Mouse (Mus musculus): ENCODE data around the gene Rcl1. TPM values are rescaled to one million over a fixed set of nuclear protein-coding genes. Genes with fewer than 3 reads are reported as not detected.

Gene Rcl1
- polyA plus RNA-seq, 1 experiment from 2014 or later = 26.0 TPM

GRCm38 (mm10) chr19:29113746-29114649 lies 12.8 kb downstream of the Rcl1 start:
- Histone ChIP-seq H3K9ac (ENCODE audit: low read length) (no peak overlapping the region), H3K27ac (replicated peaks) (no peak overlapping the region), H3K4me2 (replicated peaks; ENCODE audit: low read depth) (no peak overlapping the region), H3K4me1 (replicated peaks; ENCODE audit: control insufficient read depth, insufficient read depth) (no peaks in the 10 kb centered on the region), H3K27me3 (ENCODE audit: control insufficient read depth, insufficient read depth, low read length) (no peaks in the 10 kb centered on the region), H3K9me3 (ENCODE audit: control insufficient read depth, low read length) (no peaks in the 10 kb centered on the region), H3K36me3 (ENCODE audit: control insufficient read depth, insufficient read depth, low read length) (peaks cover 4% of the 10 kb centered on the region; the same call in 1 of the 2 replicates), H3K4me3 (ENCODE audit: low read depth, low read length) (no peak overlapping the region)
- 88% methylated on average over 10 of the region's 10 CpGs for whole genome bisulfite sequencing
- DNase-seq (ENCODE audit: low spot score) (no peak), ATAC-seq (ENCODE audit: low FRiP score, low TSS enrichment) (no peak)
- TF ChIP-seq CTCF (IDR thresholded peaks at IDR 0.05; ENCODE audit: low read depth) = no peak
- no peak for TF ChIP-seq EP300 (optimal IDR thresholded peaks at IDR 0.05)

- ATAC-seq (ENCODE audit: low FRiP score, low TSS enrichment) (no peak), DNase-seq (ENCODE audit: low spot score) (no peak)
- Histone ChIP-seq H3K27me3 (ENCODE audit: control insufficient read depth, insufficient read depth, low read length) (no peaks in the 10 kb centered on the region), H3K9me3 (ENCODE audit: control insufficient read depth, low read length) (no peaks in the 10 kb centered on the region), H3K27ac (replicated peaks) (no peak overlapping the region), H3K4me2 (replicated peaks; ENCODE audit: low read depth) (no peak overlapping the region), H3K4me3 (ENCODE audit: low read depth, low read length) (no peak overlapping the region), H3K36me3 (ENCODE audit: control insufficient read depth, insufficient read depth, low read length) (peaks cover 4% of the 10 kb centered on the region; the same call in 1 of the 2 replicates), H3K9ac (ENCODE audit: low read length) (no peak overlapping the region), H3K4me1 (replicated peaks; ENCODE audit: control insufficient read depth, insufficient read depth) (no peaks in the 10 kb centered on the region)
- TF ChIP-seq CTCF (IDR thresholded peaks at IDR 0.05; ENCODE audit: low read depth) (no peak), EP300 (optimal IDR thresholded peaks at IDR 0.05) (no peak)
- WGBS = 94% methylated on average over 6 of the region's 6 CpGs
These were observed 15.6 kb downstream of the Rcl1 start for GRCm38 (mm10) chr19:29116796-29117195.

GRCm38 (mm10) chr19:29118196-29118595 lies 17.0 kb downstream of the Rcl1 start:
- WGBS = 74% methylated on average over 13 of the region's 13 CpGs

GRCm38 (mm10) chr19:29120311-29120710 lies 19.1 kb downstream of the Rcl1 start:
- no peak overlapping the region for H3K4me2 ChIP-seq (replicated peaks; ENCODE audit: low read depth)
- whole genome bisulfite sequencing = 91% methylated on average over 6 of the region's 6 CpGs
- DNase-seq (ENCODE audit: low spot score) (no peak), ATAC-seq (ENCODE audit: low FRiP score, low TSS enrichment) (no peak)
- no peak overlapping the region for H3K27ac ChIP-seq (replicated peaks)
- H3K9me3 ChIP-seq (ENCODE audit: control insufficient read depth, low read length) = no peaks in the 10 kb centered on the region
- peaks cover 4% of the 10 kb centered on the region; the same call in 1 of the 2 replicates for H3K36me3 ChIP-seq (ENCODE audit: control insufficient read depth, insufficient read depth, low read length)
- no peak for TF ChIP-seq EP300 (optimal IDR thresholded peaks at IDR 0.05)
- TF ChIP-seq CTCF (IDR thresholded peaks at IDR 0.05; ENCODE audit: low read depth) = no peak
- no peaks in the 10 kb centered on the region for H3K27me3 ChIP-seq (ENCODE audit: control insufficient read depth, insufficient read depth, low read length)
- no peak overlapping the region for H3K4me3 ChIP-seq (ENCODE audit: low read depth, low read length)
- H3K9ac ChIP-seq (ENCODE audit: low read length) = no peak overlapping the region
- H3K4me1 ChIP-seq (replicated peaks; ENCODE audit: control insufficient read depth, insufficient read depth) = no peaks in the 10 kb centered on the region

More at GRCm38 (mm10) chr19:29118196-29118595, 17.0 kb downstream of the Rcl1 start:
- Histone ChIP-seq H3K9ac (ENCODE audit: low read length) (no peak overlapping the region), H3K27ac (replicated peaks) (no peak overlapping the region), H3K27me3 (ENCODE audit: control insufficient read depth, insufficient read depth, low read length) (no peaks in the 10 kb centered on the region), H3K4me1 (replicated peaks; ENCODE audit: control insufficient read depth, insufficient read depth) (no peaks in the 10 kb centered on the region), H3K4me3 (ENCODE audit: low read depth, low read length) (no peak overlapping the region), H3K4me2 (replicated peaks; ENCODE audit: low read depth) (no peak overlapping the region), H3K36me3 (ENCODE audit: control insufficient read depth, insufficient read depth, low read length) (peaks cover 4% of the 10 kb centered on the region; the same call in 1 of the 2 replicates), H3K9me3 (ENCODE audit: control insufficient read depth, low read length) (no peaks in the 10 kb centered on the region)
- ATAC-seq (ENCODE audit: low FRiP score, low TSS enrichment) (no peak), DNase-seq (ENCODE audit: low spot score) (no peak)
- no peak for TF ChIP-seq EP300 (optimal IDR thresholded peaks at IDR 0.05)
- no peak for TF ChIP-seq CTCF (IDR thresholded peaks at IDR 0.05; ENCODE audit: low read depth)

GRCm38 (mm10) chr19:29121394-29121793 lies 20.2 kb downstream of the Rcl1 start:
- H3K4me2 ChIP-seq (replicated peaks; ENCODE audit: low read depth) = no peak overlapping the region
- no peak overlapping the region for H3K27ac ChIP-seq (replicated peaks)
- ATAC-seq (ENCODE audit: low FRiP score, low TSS enrichment) = no peak
- H3K27me3 ChIP-seq (ENCODE audit: control insufficient read depth, insufficient read depth, low read length) = no peaks in the 10 kb centered on the region
- H3K9me3 ChIP-seq (ENCODE audit: control insufficient read depth, low read length) = no peaks in the 10 kb centered on the region
- H3K4me1 ChIP-seq (replicated peaks; ENCODE audit: control insufficient read depth, insufficient read depth) = no peaks in the 10 kb centered on the region
- no peak for DNase-seq (ENCODE audit: low spot score)
- H3K9ac ChIP-seq (ENCODE audit: low read length) = no peak overlapping the region
- no peak for TF ChIP-seq CTCF (IDR thresholded peaks at IDR 0.05; ENCODE audit: low read depth)
- no peak for TF ChIP-seq EP300 (optimal IDR thresholded peaks at IDR 0.05)
- 54% methylated on average over 9 of the region's 9 CpGs for WGBS
- H3K4me3 ChIP-seq (ENCODE audit: low read depth, low read length) = no peak overlapping the region
- H3K36me3 ChIP-seq (ENCODE audit: control insufficient read depth, insufficient read depth, low read length) = peaks cover 4% of the 10 kb centered on the region; the same call in 1 of the 2 replicates
